Comparison of ENCODE assay signal across 13 mouse cellular contexts in the genomic region with DNA sequence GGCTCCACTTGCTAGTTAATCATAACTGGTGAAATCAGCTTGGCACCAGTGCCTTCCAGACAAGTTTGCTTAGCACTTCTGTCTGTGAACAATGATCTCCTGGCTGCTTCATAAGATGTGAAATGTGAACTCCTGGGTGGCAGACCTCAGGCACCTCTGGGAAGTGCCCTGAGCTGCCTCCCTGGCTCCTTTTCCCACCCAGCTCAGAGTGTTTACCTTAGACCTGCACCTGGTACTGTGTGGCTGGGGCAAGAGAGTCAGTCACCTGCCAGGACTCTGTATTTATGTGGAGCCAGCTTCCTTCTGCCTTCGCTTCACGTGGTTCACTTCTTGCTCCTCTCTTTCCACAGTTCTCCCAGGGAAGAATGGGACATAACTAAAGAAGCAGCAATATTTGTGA.
"Had no signal": no experiment of that assay in that cellular context is flagged by ENCODE, and none has a peak within 500 bp of the region (broad histone marks: within the 10 kb centered on the region; RNA-seq: fewer than 3 reads in every experiment).

No protein-coding gene starts in this region.

- H3K27ac ChIP-seq: kidney, postnatal 0 days; layer of hippocampus, adult 2 months; left cerebral cortex, adult 2 months; liver, embryonic 14.5 days had no signal

- ATAC-seq: intestine, postnatal 0 days had no signal

- DNase-seq: kidney, adult 2 months; kidney, postnatal 25 days; layer of hippocampus, adult 9-11 months; lung, embryonic 14.5 days; midbrain, embryonic 14.5 days; thymus, postnatal 25 days had no signal

- H3K4me2 ChIP-seq: liver, embryonic 11.5 days; lung, embryonic 14.5 days; midbrain, embryonic 11.5 days had no signal

- H3K9ac ChIP-seq: liver, embryonic 14.5 days; lung, embryonic 14.5 days had no signal

- H3K4me3 ChIP-seq: layer of hippocampus, adult 2 months; left cerebral cortex, adult 2 months had no signal
